8 mouse cellular contexts compared by ENCODE assay signal in genomic region chr11:48788311-48789089, GRCm38 (mm10). TPM values are rescaled to one million over a fixed set of nuclear protein-coding genes. Genes with fewer than 3 reads are reported as not detected.
DNase-seq lines count a peak whose midpoint lies in the region; ATAC-seq and TF ChIP-seq lines count a peak whose summit lies in the region.

No protein-coding gene starts in this region.

- H3K36me3 ChIP-seq in hindbrain, postnatal 0 days (ENCODE audit: insufficient read depth, low read length): no peaks in the 10 kb centered on the region
- H3K36me3 ChIP-seq in megakaryocyte, embryonic 14.5 days (replicated peaks; ENCODE audit: low read length): peaks cover 6% of the 10 kb centered on the region

- H3K9ac ChIP-seq in hindbrain, postnatal 0 days (replicated peaks; ENCODE audit: low read length): peak overlapping the region; percentile 45

- no peaks in the 10 kb centered on the region for H3K9me3 ChIP-seq in hindbrain, postnatal 0 days (ENCODE audit: low read length)
- no peaks in the 10 kb centered on the region for H3K9me3 ChIP-seq in megakaryocyte, embryonic 14.5 days

- no peaks in the 10 kb centered on the region for H3K27me3 ChIP-seq in hindbrain, postnatal 0 days (ENCODE audit: insufficient read depth, low read length)
- no peaks in the 10 kb centered on the region for H3K27me3 ChIP-seq in megakaryocyte, embryonic 14.5 days (replicated peaks)

- 3% methylated on average over 16 of the region's 16 CpGs for WGBS in hindbrain, postnatal 0 days

- H3K27ac ChIP-seq in hindbrain, postnatal 0 days: peak overlapping the region; percentile 56; the same call in 1 of the 2 replicates
- H3K27ac ChIP-seq in left cerebral cortex, adult 2 months: no peak overlapping the region

- ATAC-seq in common myeloid progenitor, adult 5-6 weeks (replicated peaks; ENCODE audit: low read depth, poor library complexity, severe bottlenecking): peak; percentile 48
- ATAC-seq in hindbrain, postnatal 0 days: peak; percentile 75

- H3K4me2 ChIP-seq in hindbrain, postnatal 0 days (ENCODE audit: low read depth, low read length): peak overlapping the region; percentile 64

- peak overlapping the region; percentile 37 for H3K4me3 ChIP-seq in hindbrain, postnatal 0 days (ENCODE audit: low read length)
- peak overlapping the region; percentile 34 for H3K4me3 ChIP-seq in left cerebral cortex, adult 2 months
- peak overlapping the region; percentile 91 for H3K4me3 ChIP-seq in megakaryocyte, embryonic 14.5 days (replicated peaks)

- peak; percentile 79 for TF ChIP-seq CTCF in hindbrain, postnatal 0 days (IDR thresholded peaks at IDR 0.05; ENCODE audit: low read depth)
- TF ChIP-seq CTCF in left cerebral cortex, adult 2 months (IDR thresholded peaks at IDR 0.05): peak; percentile 76

- DNase-seq in ovary, adult 18-20 months (ENCODE audit: low spot score): peak; percentile 44
- no peak for DNase-seq in ovary, postnatal 10 days (ENCODE audit: low spot score)
- peak; percentile 56 to 59 for DNase-seq in gastrocnemius, adult 8-10 months (ENCODE audit: low spot score in 2 of 2)
- peak; percentile 93 for DNase-seq in hindbrain, postnatal 0 days (ENCODE audit: low spot score)
- peak; percentile 68 to 69 for DNase-seq in left cerebral cortex, adult 2 months (ENCODE audit: extremely low spot score in 1 of 2, low spot score in 2 of 2)
- peak; percentile 64 for DNase-seq in right cerebral cortex, postnatal 25 days

- intact Hi-C loops in left cerebral cortex, adult 2 months (cut with DNase I): loop anchor here (2.0 kb wide), 1 partner anchor 764 kb away; no protein-coding TSS in a partner anchor

- H3K4me1 ChIP-seq in hindbrain, postnatal 0 days (ENCODE audit: insufficient read depth, low read length): no peaks in the 10 kb centered on the region
- H3K4me1 ChIP-seq in megakaryocyte, embryonic 14.5 days: peaks cover 47% of the 10 kb centered on the region

RNA-seq across cellular contexts. Expression of gene Rack1, which starts 11.6 kb away (rescaled TPM):
- total RNA-seq in common myeloid progenitor, adult 5-6 weeks (2017): 1,552 and 1,662 TPM in 2 replicates
- 100 to 1,000 TPM; 411 to 495 (median 459) TPM for total RNA-seq in gastrocnemius, adult 8-10 months (2022)
- 897 and 958 TPM in 2 replicates for total RNA-seq in hindbrain, postnatal 0 days (2014; rRNA removed)
- 324 and 342 TPM in 2 replicates for polyA plus RNA-seq in hindbrain, postnatal 0 days (2015; fragmentation: Nextera tagmentation; extraction: Ambion mirVana)
- 100 to 1,000 TPM; 218 to 220 TPM for total RNA-seq in left cerebral cortex, adult 2 months (2021)
- 2,725 and 4,464 TPM in 2 replicates for polyA plus RNA-seq in megakaryocyte, embryonic 14.5 days (2012; ENCODE audit: insufficient read depth, low replicate concordance)

RNA-seq across cellular contexts. Expression of gene Trim41, which starts 28.7 kb away (rescaled TPM):
- 50.2 and 70.9 TPM in 2 replicates for total RNA-seq in common myeloid progenitor, adult 5-6 weeks (2017)
- 10 to 100 TPM; 13.7 to 25.0 (median 20.8) TPM for total RNA-seq in gastrocnemius, adult 8-10 months (2022)
- 42.1 and 43.3 TPM in 2 replicates for total RNA-seq in hindbrain, postnatal 0 days (2014; rRNA removed)
- 5.5 and 7.1 TPM in 2 replicates for polyA plus RNA-seq in hindbrain, postnatal 0 days (2015; fragmentation: Nextera tagmentation; extraction: Ambion mirVana)
- 10 to 100 TPM; 61.7 to 67.7 TPM for total RNA-seq in left cerebral cortex, adult 2 months (2021)
- polyA plus RNA-seq in megakaryocyte, embryonic 14.5 days (2012; ENCODE audit: insufficient read depth, low replicate concordance): 18.6 and 56.2 TPM in 2 replicates

RNA-seq across cellular contexts. Expression of gene Trim7, which starts 37.4 kb away (rescaled TPM):
- 0.19 and 0.78 TPM in 2 replicates for total RNA-seq in common myeloid progenitor, adult 5-6 weeks (2017)
- total RNA-seq in gastrocnemius, adult 8-10 months (2022): 10 to 100 TPM; 25.5 to 30.8 (median 29.7) TPM
- total RNA-seq in hindbrain, postnatal 0 days (2014; rRNA removed): 4.0 and 7.7 TPM in 2 replicates
- polyA plus RNA-seq in hindbrain, postnatal 0 days (2015; fragmentation: Nextera tagmentation; extraction: Ambion mirVana): 3.7 TPM in 2 replicates
- total RNA-seq in left cerebral cortex, adult 2 months (2021): 1 to 10 TPM; 2.4 to 3.3 TPM
- 1.6 and 5.7 TPM in 2 replicates for polyA plus RNA-seq in megakaryocyte, embryonic 14.5 days (2012; ENCODE audit: insufficient read depth, low replicate concordance)

RNA-seq across cellular contexts. Expression of gene Gm12184, which starts 38.0 kb away (rescaled TPM):
- 48.6 and 64.4 TPM in 2 replicates for total RNA-seq in common myeloid progenitor, adult 5-6 weeks (2017)
- 1 to 10 TPM; 1.4 to 3.1 (median 1.8) TPM for total RNA-seq in gastrocnemius, adult 8-10 months (2022)
- total RNA-seq in hindbrain, postnatal 0 days (2014; rRNA removed): 20.1 and 26.4 TPM in 2 replicates
- polyA plus RNA-seq in hindbrain, postnatal 0 days (2015; fragmentation: Nextera tagmentation; extraction: Ambion mirVana): 5.7 and 6.0 TPM in 2 replicates
- total RNA-seq in left cerebral cortex, adult 2 months (2021): 1 to 10 TPM; 1.1 to 2.6 TPM
- 18.6 and 145 TPM in 2 replicates for polyA plus RNA-seq in megakaryocyte, embryonic 14.5 days (2012; ENCODE audit: insufficient read depth, low replicate concordance)

Comparison
In these comparisons a context has a peak if more than half of its experiments do, and no peak if none do; other contexts are left out.
1. H3K4me3 ChIP-seq: peak in every context shown above with its lines; median percentile 91 in megakaryocyte, embryonic 14.5 days; 37 in hindbrain, postnatal 0 days; 34 in left cerebral cortex, adult 2 months.